Mouse (Mus musculus) gastrocnemius, postnatal 14 days (tissue): Measurements from ENCODE around the gene Sfxn3. TPM values are rescaled to one million over a fixed set of nuclear protein-coding genes. Genes with fewer than 3 reads are reported as not detected.
"Not testable (repeated sequence)": the region's sequence is repeated elsewhere in the genome, so short reads cannot be mapped to it uniquely, and the experiment has no call there.

ENCODE experiments used
- DNase-seq: peaks from one replicate; pipeline ENCODE4 v3.0.0; 2021; ENCODE audit warnings: mixed read lengths
- intact Hi-C: fragments of 180-260 bp; cut with DNase I; formaldehyde crosslinking; loops from one replicate; pipeline ENCODE4 v1.15.1; 2025; ENCODE audit warnings: low total_unique reads
- total RNA-seq, 2 experiments: library from RNA; stranded (reverse); gene quantifications; 2 replicates each; pipeline ENCODE4 v1.2.3; 2021

The Sfxn3 gene
- total RNA-seq, 2 experiments from 2014 or later: 21.3 to 22.1 TPM

DNA sequence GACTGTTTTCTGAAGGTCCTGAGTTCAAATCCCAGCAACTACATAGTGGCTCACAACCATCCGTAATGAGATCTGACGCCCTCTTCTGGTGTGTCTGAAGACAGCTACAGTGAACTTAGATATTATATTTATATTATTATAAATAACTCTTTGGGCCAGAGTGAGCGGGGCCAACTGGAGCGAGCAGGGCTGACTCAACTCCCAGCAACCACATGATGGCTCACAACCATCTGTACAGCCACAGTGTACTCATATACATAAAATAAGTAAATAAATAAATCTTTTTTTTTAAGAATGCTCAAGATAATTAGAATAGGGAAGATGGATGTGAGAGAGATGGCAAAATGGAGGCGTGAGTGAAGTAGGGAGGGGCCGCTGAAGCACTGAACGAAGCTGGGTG is 9.1 kb upstream of the Sfxn3 start:
- intact Hi-C loops: not testable (repeated sequence)

DNA sequence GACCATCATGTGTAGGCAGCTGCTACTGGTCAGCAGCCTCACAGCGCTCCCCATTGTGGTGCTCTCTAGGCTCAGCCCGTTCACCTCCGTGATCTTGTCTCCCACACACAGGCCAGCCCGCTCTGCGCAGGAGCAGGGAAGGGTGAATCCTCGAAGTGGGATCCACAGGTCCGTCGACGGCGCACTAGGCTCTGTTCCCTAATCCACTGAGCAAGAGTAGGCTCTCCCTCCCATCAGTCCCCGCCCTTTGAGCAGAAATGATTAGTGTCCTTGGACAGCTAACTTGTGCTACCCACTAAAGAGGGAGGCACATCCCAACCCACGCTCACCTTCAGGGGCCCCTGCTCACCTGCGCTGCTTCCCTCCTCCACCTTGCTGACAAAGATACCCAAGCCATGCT is 7.1 kb upstream of the Sfxn3 start:
- intact Hi-C loops: no loop called here
- DNase-seq: no peak

More for the DNA sequence above, 9.1 kb upstream of the Sfxn3 start:
- DNase-seq: not testable (repeated sequence)

DNA sequence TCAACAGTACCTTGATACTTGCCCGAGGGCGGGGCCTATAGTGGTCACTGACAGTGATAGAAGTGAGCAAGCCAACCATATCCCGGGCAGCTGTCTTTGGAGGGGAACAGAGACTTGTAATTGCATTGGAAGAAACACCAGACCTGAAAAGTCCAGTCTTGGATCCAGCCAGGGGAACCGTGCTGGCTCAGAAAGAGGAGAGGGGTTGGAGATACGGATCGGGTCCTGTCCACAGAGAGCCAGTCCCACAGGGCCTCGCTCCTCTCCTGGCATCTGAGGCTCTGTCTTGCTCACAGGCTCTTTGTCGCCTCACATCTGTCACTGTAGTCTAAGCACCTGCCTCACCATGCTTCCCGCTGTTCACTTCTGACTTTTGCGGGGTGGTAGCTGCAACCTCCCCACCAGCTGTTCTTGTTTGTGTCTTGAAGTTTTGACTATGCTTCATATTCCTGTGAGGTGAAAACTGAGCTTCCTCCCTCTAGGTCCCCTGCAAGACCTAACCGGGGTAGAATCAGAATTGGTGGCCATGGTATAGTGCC is 2.8 kb upstream of the Sfxn3 start:
- intact Hi-C loops: no loop called here
- no peak for DNase-seq

DNA sequence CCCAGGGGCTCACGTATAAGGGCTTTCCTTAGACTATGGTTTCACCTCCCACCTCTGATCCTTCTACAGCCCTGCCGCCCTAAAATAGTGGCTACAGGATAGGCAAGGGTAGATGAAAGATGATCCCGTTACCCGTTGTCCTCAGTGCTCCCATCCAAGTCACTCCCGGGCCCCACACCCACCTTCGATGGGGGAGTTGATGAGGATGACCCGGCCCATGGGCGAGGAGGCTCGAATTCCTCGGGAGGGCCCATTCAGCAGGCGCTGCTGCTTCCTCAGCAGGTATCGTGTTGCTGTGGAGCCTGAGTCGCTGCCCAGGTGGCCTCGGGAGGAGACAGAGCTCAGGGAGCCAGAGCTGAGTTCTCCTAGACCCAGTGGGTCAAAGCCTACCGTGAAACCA is 2.1 kb upstream of the Sfxn3 start:
- intact Hi-C loops: no loop called here
- peak; percentile 74 for DNase-seq

DNA sequence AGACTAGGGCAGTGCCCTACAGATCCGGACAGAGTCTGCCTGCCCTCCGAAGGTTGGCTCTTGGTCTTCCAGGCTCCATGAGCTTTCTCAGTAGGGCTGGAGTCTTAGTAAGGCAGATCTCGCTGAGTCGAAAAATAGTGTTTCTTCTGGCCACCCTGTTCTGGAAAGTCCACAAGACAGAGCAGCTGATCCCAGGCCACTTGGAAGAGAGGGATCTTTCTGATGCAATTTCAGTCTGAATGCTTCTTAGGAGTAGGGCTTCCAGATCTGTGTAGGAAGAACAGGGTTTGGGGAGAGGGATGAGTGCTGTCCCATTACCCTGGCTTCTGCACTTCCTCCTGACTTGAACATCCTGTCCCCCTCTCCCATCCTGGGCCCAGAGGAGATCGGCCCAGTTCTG is 1.7 kb upstream of the Sfxn3 start, which contains the start of gene Pdzd7:
TSS of gene Pdzd7 (minus strand) at position 67 of the 400 bp plus-strand sequence.
- intact Hi-C loops: no loop called here
- no peak for DNase-seq

DNA sequence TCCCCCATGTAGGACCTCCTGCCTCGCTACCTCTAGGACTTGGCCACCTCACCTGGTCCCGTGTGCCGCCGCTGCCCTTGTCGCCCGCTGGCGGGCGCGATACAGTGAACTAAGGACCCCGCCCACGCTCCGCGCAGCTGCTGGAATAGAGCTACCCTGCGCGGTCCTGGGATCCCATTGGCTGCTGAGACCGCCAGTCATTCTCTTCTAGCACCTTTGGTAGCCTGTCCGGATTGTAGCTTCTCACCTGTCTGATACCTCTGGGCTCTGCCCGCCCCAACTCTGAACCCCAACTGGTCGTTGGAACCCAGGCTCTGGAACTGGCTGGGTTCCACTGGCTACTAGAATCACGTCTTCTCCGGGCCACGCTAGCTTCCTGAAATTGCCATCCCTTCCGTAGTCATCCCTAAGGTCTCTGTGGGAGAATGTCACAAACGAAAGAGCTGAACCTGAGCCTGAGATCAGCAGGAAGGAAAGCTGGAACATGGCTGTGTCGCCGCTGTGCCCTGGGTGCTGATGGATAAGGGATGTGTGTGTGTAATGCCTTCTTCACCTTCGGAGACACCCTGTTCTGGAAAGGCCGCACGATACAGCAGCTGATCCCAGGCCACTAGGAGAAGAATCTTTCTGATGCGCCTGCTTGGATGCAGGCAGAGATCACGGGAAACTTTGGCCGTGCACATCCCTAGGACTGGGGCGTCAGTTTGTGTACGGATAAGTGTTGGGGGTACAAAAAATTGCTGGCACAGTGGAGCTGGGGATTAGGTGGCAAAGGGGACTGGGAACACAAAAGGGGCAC is 581 bp upstream of the Sfxn3 start:
- DNase-seq: peak; percentile 88

DNA sequence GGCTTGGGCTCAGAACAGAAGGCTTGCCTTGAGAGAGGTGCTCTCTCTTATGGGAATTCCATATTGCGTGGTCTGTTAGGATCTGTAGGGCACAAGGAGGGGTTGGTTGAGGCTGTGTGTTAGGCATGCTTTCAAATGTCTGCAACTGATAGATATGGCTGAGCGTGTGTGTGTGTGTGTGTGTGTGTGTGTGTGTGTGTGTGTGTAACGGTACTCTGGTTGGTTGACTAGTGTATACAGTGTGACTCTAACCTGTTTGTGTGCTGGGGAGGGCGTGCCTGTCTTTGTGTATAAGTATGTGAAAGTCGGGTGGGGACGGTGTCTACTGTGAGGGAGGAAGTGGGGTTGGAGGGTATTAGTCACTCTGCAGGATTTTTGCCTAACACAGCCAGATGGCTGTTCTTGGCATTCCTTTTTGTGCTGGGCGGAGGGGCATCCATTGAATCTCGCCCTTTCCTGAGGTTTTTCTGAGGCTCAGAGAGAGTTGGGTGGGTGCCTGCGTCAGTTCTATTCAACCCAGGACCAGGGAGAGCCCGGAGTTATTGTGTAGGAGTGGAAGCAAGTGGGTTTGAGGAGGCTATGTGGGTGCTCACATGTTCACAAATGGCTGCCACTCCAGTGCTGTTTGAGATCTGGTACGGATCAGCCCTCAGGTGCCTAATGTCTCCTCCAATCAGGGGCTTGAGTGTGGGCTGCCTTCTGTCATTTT is 786 bp downstream of the Sfxn3 start:
- no peak for DNase-seq
- intact Hi-C loops: no loop called here

More for the DNA sequence above, 581 bp upstream of the Sfxn3 start:
- intact Hi-C loops: no loop called here

DNA sequence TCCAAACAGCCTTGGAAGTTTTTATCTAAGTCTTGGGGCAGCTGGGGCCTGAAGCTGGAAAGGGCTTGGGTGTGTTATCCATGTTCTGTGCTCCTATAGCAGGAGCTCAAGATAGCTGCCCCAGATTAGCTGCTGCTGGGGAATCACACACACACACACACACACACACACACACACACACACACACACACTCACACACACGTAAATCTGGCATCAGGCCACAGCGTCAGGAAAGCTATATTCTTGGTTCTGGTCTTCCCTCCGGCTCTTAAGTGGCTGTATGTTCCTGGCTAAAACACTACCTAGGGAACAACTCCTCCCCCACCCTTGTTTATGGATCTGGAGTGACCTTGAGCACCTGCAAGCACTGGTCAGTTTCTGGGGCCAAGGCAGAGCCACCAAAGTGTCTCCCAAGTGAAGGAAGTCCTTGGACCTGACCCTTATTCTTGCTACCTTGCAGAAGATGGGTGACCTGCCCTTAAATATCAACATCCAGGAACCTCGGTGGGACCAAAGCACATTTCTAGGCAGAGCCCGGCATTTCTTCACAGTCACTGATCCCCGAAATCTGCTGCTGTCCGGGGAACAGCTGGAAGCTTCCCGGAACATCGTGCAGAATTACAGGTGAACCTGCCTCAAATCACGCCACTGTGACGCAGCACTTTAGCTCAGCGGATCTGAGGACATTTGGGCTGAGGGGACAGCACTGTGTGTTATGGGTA is 1.5 kb downstream of the Sfxn3 start:
- intact Hi-C loops: no loop called here
- DNase-seq: no peak

DNA sequence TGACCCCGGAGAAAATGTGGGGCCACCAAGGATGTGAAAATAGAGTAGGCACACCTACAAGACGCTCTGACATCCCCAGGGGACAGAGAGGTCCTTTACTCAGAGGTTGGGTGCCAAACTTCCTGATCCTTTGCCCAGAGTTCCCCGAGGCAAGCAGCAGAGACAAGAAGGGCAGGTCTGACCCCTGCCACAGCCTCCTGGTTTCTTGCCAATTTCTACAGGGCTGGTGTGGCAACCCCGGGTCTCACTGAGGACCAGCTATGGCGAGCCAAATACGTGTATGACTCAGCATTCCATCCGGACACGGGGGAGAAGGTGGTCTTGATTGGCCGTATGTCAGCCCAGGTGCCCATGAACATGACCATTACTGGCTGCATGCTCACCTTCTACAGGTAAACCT is 2.2 kb downstream of the Sfxn3 start:
- intact Hi-C loops: no loop called here
- no peak for DNase-seq

DNA sequence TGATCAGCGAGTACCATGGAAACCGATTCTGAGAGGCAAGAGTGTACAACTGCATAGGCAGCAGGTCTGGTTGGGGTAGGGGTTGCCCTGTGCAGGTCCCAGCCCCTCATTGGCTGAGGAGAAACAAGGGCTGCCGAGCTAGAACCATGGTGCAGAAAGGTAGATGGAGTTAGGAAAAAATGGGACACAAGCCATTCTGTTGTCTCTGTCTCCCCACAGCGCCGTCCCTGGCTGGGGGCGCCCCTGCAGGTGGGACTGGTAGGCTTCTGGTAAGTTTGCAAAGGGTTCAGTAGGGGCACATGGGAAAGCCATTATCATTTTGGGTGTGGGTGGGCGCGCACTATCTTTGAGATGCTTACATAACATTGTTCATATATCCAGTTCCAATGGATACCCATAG is 6.1 kb downstream of the Sfxn3 start:
- intact Hi-C loops: no loop called here
- no peak for DNase-seq

DNA sequence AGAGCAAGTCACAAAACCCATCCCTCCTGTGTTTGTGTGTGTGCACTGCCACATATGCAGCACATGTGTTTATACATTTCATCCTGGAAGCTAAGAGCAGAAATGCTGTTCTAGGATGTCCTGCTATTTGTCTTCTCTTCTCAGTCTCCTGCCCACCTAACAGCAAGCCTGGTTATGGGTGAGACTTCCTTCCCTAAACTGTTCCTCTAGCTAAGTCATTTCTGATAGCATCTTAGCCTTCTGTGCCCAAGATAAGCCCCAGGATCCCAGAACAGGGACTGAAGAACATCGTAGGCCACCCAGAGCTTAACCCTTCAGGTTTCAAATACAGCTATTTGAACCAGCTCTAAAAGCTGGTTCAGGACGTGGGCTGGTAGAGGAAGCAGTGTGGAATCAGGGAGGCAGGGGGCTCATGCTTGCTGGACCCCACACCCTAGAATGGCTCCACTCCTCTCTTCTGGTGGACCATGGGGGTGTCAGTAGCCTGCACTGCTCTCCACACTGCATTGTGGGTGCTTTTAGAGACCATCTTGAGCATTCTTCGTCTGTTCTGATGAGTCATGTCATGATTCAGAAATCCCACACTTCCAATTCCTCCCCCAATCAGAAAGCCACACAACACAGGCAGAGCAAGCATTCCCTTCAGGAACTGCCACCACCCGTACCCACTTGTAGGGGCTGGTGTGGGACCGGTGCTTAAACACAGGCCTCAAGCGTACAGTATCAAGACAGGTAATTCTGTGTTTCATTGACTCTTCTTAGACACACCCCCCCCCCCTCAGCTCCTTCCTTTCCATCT is 7.8 kb downstream of the Sfxn3 start:
- intact Hi-C loops: no loop called here
- DNase-seq: no peak

DNA sequence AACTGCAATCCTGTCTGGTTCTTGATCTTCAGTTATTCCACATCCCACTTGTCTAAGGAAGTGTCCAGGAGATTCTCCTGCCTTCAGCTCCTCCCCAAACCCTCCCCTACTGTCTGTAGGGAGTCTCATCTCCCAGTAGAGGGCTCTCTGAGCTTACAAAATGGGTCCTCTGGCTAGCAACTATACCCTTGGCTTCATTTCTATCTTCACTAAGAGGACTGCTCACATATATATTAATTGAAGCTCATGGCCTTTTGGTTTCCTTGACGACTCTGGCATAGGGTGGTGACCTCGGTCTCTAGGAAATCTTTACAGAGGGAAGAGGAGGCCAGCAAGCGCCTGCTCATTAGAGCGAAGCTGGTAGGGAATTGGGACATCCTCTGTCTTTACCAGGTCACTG is 9.1 kb downstream of the Sfxn3 start:
- DNase-seq: no peak
- intact Hi-C loops: no loop called here

DNA sequence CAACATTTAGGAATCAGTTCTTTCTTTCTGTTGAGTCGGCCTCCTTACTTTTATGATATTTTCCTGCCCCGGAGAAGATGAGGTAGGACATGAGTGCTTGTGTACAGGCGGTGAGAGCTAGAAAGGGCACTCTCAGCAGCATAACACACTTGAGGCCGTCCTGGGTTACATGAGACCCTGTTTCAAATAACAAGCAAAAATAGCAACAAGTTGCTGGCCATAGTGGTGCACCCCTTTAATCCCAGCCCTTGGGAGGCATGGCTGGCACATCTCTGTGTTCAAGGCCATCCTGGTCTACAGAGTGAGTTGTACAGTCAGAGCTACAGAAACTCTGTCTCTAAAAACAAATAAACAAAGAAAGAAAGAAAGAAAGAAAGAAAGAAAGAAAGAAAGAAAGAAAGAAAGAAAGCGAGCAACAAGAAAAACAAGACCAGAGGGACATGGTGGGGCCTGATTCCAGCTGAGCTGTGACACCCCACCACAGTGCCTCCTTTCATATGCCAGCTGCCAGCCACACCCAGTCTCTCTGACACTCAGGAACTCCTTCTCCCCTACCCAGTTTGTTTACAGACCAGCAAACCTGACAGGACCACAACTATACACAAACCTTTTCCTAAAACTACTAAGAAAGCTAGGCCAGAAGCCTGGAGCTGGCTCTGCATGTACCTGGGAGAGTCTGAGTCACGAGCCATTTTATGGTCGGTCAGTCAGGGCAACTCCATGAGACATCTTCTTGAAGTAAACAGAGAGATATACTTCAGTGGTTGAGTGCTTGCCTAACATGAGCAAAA is 9.8 kb downstream of the Sfxn3 start:
- intact Hi-C loops: no loop called here
- DNase-seq: no peak

DNA sequence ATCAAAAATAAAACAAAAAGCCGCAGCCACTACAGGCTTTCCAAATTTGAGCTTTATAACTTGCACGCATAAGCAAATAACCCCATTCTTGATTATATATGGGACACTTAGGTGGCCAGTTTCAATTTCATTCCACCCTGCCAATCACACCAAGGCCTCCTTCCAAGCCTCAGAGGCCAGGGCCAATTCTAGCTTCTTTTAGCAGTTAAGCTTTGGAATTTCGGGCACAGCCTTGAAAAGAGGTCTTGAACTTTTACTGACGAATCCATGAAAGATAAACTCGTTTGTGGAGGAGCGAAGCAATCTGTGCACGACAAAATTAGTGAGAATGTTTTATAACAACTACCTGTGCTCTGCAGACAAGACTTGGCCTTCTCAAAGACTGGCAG is 10.4 kb downstream of the Sfxn3 start:
- intact Hi-C loops: no loop called here
- DNase-seq: no peak

DNA sequence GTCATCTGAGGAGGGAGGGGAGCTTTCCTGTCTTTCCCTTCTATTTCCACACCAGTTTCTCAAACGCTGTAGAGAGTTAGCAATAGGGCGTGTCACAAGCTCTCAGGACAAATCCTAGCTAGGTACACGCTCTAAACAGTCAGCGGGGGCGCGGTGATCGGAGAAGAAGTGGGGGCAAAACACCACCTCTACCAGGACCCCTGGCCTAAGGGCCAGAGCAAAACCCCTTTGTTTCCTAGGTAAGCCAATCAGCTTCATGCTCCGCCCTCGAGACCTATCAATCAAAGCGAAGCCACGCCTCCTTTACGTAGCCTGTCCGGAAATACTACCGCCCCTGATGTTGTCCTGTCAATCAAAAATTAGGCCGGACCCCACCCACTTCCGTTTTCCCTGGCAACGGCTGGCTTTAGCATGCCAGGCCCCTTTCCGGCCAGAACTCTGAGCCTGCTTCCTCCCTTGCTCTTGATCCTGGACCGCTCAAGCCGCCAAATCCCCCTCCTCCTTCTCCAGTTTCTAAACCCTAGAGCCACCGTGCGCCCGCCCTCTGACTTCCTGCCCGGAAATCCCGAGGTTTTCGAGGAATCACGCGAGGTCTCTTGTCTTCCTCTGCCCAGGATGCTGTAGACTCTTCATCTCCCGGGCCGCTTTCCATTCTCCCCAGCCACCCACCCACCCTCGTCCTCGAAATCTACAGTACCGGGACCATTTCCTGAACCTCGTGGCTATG is 11.0 kb downstream of the Sfxn3 start:
- DNase-seq: peak; percentile 90
- intact Hi-C loops: no loop called here

DNA sequence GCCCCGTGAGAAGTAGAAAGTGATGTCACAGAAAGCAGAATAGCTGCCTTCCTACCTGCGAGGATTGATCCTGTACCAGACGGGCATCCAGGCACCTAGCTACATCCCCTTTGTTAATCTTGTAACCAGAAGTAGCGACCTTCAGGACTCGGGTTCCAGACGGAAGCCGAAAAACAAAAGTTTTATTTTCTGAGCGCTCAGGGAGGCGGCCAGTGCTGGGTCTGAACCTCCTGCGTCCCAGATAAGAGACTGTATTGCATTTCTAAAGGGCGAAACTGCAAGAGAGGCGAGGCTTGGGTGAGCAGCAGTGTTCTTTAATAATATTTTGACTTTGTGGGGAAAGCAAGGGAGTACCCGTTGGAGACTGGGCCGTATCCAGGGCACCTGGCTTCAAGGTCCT is 11.5 kb downstream of the Sfxn3 start:
- DNase-seq: no peak
- intact Hi-C loops: no loop called here

DNA sequence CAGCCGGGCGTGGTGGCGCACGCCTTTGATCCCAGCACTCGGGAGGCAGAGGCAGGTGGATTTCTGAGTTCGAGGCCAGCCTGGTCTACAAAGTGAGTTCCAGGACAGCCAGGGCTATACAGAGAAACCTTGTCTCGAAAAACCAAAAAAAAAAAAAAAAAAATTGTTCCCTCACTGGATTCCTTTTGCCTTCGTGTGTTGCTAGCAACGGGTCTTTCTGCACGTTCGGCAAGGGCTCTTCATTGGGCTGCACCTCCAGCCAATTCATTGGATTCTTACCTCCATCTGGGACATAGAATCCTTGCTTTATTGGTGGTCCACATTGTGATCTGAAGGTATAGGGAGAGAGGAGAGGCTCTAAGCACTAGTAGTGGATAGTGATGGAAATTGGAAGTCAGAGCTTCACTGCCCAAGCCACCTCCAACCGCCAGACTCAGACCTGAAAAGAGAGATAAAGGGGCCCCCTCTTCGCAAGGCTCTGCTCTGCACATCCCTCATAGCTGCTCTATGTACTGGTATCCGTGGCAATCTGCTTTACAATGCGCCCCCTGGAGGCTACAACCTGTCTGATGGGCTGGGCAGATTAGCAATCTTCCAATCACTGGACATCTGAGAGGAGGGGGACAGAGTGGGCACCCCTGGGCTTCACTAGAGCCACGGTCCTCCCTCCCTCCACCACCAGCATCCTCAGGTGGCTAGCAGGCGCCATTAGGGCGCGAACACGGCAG is 16.4 kb downstream of the Sfxn3 start:
- intact Hi-C loops: no loop called here

More for the DNA sequence above, 16.4 kb downstream of the Sfxn3 start:
- no peak for DNase-seq
